Mouse (Mus musculus): ENCODE results near the gene Dnm2.
"Not testable (repeated sequence)": the region's sequence is repeated elsewhere in the genome, so short reads cannot be mapped to it uniquely, and the experiment has no call there.

The Dnm2 gene

GRCm38 (mm10) chr9:21456930-21457634 is 32.4 kb downstream of the Dnm2 start:
- DNase-seq (ENCODE audit: low spot score) = no peak

DNA sequence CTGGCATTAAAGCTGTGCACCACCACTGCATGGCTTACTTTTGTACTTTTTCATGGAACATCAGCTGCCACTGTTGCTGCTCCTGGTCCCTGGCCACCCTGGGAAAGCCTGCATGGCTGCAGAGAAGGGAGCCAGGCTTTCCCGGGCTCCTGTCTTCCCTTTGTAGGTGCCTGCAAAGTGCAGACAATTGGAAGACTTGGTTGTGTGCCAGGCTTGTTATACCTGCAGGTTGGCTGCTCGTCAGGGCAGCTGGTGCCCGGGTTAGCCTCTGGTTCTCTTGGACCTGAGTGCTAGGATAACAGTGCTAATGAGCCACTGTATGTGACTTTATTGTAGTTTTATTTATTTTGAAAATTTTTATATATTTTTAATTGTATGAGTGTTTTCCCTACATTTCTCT is 34.1 kb downstream of the Dnm2 start:
- no peak for DNase-seq (ENCODE audit: low spot score)

GRCm38 (mm10) chr9:21460400-21460940 is 35.8 kb downstream of the Dnm2 start:
- no peak for DNase-seq (ENCODE audit: low spot score)

- DNase-seq (ENCODE audit: low spot score) = peak; percentile 12
These were observed 38.5 kb downstream of the Dnm2 start for GRCm38 (mm10) chr9:21463138-21463590.

- no peak for DNase-seq (ENCODE audit: low spot score)
These were observed 39.3 kb downstream of the Dnm2 start for GRCm38 (mm10) chr9:21463766-21464564.

DNA sequence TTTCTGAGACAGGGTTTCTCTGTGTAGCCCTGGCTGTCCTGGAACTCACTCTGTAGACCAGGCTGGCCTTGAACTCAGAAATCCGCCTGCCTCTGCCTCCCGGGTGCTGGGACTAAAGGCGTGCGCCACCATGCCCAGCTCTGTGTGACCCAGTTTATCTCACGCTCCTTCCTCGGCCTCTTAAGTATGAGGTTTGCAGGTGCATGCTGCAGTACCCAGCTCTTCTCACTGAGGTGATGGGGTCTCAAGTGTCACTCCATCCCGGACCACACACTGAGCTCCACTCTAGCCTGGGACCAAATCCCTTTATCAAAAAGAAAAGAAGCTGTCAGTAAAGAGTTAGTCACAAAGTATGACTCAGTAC is 39.8 kb downstream of the Dnm2 start:
- DNase-seq (ENCODE audit: low spot score) = not testable (repeated sequence)

- no peak for DNase-seq (ENCODE audit: low spot score)
These were observed 44.6 kb downstream of the Dnm2 start for GRCm38 (mm10) chr9:21469032-21470024.

GRCm38 (mm10) chr9:21472913-21473312 is 48.2 kb downstream of the Dnm2 start:
- no peak for DNase-seq (ENCODE audit: low spot score)

GRCm38 (mm10) chr9:21477707-21478106 is 53.0 kb downstream of the Dnm2 start:
- no peak for DNase-seq (ENCODE audit: low spot score)

DNA sequence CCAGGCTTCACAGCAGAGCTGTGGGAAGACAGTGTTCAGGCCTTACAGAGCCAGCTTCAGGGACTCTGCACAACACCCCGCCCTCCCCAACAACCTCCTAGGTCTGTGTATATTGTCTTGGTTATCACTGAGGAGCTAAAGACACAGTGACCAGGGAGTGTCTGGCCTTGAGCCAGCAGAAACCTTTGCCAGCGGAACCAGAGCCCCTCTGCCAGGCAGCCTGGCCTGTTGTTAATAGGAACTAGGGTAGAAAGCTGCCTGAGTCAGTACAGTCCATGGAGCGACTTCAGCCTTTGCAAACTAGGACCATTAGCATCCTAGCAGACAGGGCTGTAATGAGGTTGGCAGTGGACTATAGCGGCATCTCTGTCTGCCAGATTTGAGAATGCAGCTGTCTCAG is 59.4 kb downstream of the Dnm2 start:
- peak; percentile 35 for DNase-seq (ENCODE audit: low spot score)

- not testable (repeated sequence) for DNase-seq (ENCODE audit: low spot score)
These were observed 63.5 kb downstream of the Dnm2 start for GRCm38 (mm10) chr9:21488246-21488645.

- DNase-seq (ENCODE audit: low spot score) = no peak
These were observed 66.0 kb downstream of the Dnm2 start for GRCm38 (mm10) chr9:21490696-21491095.

- no peak for DNase-seq (ENCODE audit: low spot score)
These were observed 69.2 kb downstream of the Dnm2 start for GRCm38 (mm10) chr9:21493907-21494306.

GRCm38 (mm10) chr9:21494726-21495125 is 70.0 kb downstream of the Dnm2 start:
- DNase-seq (ENCODE audit: low spot score) = no peak

- DNase-seq (ENCODE audit: low spot score) = no peak
These were observed 71.8 kb downstream of the Dnm2 start for GRCm38 (mm10) chr9:21496308-21497049.

DNA sequence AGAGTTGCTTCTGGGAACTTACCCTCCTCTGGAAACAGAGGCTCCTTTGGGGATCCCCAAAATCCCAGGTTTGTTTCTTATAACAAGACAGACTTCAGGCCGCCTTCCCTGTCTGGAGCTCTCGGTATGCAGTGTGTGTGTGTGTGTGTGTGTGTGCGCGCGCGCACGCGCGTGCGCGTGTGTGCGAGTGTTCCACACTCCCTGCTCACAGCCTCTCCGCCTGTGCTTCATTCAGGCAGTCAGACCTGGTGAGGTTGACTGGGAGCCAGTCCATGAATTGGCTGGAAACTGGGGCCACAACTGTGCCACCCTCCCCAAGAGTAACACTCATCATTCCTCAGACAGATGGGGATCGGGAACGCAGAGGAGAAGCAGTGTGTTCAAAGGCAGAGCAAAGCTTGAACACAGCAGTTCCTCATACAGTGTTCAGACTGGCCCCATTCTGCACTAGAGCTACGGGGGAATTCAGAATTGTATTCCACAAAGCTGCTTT is 72.4 kb downstream of the Dnm2 start:
- DNase-seq (ENCODE audit: low spot score) = no peak

DNA sequence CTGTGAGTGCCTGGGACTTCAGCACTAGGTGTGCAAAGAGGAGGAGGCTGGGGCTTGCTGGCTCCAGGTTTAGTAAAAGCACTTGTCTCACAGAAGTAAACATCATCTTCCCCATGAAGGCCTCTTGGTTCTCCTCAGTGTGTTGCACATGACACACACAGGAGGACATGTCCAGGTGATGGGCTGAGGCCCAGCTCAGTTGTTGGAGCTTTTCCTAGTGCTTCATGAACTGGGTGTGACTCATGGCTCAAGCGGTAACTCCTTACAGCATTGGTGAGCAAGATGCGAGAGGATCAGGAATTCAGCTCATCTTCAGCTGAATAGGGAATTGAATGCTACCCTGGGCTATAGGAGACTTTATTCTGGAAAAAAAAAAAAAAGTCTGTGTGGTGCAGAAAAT is 73.0 kb downstream of the Dnm2 start:
- DNase-seq (ENCODE audit: low spot score) = no peak

- DNase-seq (ENCODE audit: low spot score) = no peak
These were observed 73.7 kb downstream of the Dnm2 start for GRCm38 (mm10) chr9:21498284-21498902.

GRCm38 (mm10) chr9:21503352-21503751 is 78.6 kb downstream of the Dnm2 start:
- no peak for DNase-seq (ENCODE audit: low spot score)

- no peak for DNase-seq (ENCODE audit: low spot score)
These were observed 81.1 kb downstream of the Dnm2 start for GRCm38 (mm10) chr9:21505767-21506166.
